Mouse (Mus musculus) cerebral cortex, adult 2 months (tissue): ENCODE measurements around the gene Lhx2.

Source experiments
- WGBS: fragments of 180-500 bp; shearing (Covaris S2); methylation state at CpG from one replicate; pipeline ENCODE4 v1.1.7; 2018; 5-methylcytosine and 5-hydroxymethylcytosine counted together

Gene Lhx2

DNA sequence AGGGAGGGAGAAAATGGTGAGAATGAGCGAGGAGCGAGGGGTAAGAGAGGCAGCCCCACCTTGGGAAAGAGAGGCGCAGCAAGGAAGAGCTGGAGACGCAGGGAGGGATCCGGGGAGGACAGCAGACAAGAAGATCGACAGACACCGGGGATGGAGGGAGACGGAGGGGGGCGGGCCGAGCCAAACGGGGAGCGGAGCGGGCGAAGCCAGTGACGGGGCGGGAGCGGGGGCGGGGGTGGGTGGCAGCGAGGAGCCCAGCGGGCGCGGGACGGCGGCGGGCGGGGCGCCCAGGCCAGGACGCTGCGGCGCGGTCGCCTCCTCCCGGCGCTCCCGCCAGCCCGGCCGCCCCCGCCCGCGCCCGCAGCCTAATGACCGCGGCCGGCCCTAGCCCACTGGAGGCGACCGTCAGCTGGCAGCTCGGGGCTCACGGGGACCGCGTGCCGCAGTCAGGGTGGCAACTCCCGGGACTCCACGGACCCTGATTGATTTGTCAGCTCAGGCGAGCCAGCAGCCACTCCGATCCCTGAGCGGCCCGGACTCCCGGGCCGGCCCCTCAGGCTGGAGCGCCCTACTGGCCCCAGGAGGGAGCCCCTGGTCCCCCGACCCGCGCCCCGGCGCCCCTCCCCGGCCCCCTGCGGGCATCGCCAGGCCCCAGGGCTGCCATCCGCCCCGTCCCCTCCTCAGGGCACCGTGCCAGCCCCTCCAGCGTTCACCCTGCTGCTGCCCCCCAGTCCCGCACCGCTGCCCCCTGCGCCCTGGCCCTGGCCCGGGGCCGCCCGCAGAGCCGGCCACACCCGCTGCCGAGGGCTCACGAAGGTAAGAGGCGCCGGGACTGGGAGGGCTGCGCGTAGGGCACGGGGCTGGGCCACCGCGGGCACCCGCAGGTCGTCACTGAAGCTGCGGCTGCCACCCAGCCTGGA is at the start of gene Lhx2:
Gene Lhx2, plus strand, starts transcription at position 292 of the 920 bp plus-strand sequence.
- WGBS: 1% methylated on average over 79 of the region's 92 CpGs

DNA sequence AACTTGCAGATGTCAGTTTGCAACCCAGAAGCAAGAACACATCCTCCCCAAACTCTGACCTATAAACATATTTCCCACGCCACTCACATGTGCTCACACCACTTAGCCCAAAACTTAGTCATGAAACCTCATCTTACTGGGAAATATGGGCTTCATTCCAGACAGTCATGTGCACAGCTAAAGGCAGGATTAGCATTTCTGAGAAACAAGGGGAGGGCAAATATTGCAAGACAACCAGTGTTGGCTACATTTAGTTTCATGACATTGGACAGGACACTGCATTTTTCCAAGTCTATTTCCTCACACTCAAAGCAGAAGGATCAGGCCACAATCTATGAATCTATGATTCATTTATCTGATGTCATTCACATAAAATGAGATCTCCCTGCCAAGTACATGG is 47.6 kb upstream of the Lhx2 start:
- WGBS: 90% methylated on average over 1 of the region's 1 CpGs

DNA sequence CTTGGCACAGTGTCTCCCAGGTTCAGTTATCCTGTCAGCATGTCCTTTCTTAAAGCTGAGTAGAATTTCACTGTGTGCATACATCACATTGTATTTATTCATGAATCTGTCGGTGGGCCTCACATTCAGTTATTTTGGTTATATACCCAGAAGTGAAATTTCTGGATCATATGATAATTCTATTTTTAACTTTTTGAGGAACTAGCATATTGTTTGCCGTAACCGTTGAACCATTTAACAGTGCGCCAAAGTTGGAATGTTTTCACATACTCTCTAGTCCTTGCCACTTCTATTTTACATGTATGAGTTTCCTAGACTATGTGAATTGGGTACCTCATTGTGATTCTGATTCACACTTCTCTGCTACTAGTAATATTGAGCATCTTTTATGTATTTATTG is 43.1 kb upstream of the Lhx2 start:
- 80% methylated on average over 4 of the region's 4 CpGs for WGBS

DNA sequence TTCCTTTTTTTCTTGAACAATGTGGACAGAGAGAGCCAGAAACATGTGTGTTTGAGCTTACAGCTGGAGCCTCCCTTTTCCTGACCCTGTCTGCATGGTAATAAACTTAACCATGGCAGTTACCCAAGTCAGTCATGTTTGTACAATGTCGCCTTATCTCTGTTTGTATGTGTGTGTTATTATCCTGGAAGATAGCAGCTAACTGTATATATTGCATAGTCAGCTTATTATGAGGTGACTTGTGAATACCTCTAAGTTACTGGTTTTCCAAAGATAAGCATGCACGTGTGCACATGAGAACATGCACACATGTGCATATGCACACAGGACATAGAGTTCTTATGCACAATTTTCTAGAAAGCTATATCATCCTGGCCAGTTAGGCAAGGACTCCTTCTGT is 38.1 kb upstream of the Lhx2 start:
- WGBS: 95% methylated on average over 2 of the region's 2 CpGs

GRCm38 (mm10) chr2:38305152-38305551 is 33.9 kb upstream of the Lhx2 start:
- 94% methylated on average over 1 of the region's 1 CpGs for WGBS

GRCm38 (mm10) chr2:38312921-38313320 is 26.2 kb upstream of the Lhx2 start:
- 62% methylated on average over 3 of the region's 3 CpGs for WGBS

DNA sequence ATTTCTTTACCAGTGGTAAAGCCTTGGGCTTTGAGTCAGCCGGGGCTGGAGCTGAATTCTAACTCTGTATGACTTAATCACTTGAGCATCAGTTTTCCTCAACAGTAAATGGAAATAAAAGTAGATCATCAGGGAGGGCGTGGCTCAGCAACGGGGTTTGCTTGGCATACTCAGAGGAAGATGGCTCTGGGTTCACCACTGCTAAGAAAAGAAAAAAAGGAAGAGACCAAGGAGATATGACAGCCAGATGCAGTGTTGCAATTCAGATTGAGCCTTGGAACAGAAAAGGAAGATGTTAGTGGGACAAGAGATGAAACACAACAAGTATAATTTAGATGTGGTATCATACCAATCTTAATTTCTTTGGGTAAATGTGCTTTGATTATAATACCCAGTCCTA is 25.7 kb upstream of the Lhx2 start:
- 48% methylated on average over 3 of the region's 3 CpGs for WGBS

- 76% methylated on average over 11 of the region's 11 CpGs for WGBS
Measured at GRCm38 (mm10) chr2:38319086-38319485, 20.0 kb upstream of the Lhx2 start.

GRCm38 (mm10) chr2:38320911-38321310 is 18.2 kb upstream of the Lhx2 start:
- WGBS: 70% methylated on average over 4 of the region's 4 CpGs

- WGBS: 44% methylated on average over 8 of the region's 8 CpGs
Measured at GRCm38 (mm10) chr2:38323380-38323779, 15.7 kb upstream of the Lhx2 start.

DNA sequence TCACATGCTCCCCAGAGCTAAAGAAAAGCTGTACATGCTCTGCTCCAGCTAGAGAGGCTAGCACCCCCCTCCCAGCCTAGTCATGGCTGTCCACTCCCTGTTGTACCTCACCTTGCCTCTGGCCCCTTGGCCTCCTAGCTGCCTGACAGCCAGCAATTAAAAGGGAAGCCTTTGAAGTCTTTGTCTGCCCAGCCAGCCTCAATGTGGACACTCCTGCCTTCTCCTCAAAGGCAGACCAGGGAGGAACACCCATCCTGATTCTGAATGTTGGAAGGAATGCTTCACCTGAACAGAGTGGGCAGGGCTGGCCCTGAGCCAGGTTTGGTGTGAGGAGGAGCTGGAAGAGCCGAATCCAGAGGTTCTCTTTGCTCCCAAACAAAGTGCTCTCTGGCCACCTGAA is 12.4 kb upstream of the Lhx2 start:
- WGBS: 85% methylated on average over 1 of the region's 1 CpGs

DNA sequence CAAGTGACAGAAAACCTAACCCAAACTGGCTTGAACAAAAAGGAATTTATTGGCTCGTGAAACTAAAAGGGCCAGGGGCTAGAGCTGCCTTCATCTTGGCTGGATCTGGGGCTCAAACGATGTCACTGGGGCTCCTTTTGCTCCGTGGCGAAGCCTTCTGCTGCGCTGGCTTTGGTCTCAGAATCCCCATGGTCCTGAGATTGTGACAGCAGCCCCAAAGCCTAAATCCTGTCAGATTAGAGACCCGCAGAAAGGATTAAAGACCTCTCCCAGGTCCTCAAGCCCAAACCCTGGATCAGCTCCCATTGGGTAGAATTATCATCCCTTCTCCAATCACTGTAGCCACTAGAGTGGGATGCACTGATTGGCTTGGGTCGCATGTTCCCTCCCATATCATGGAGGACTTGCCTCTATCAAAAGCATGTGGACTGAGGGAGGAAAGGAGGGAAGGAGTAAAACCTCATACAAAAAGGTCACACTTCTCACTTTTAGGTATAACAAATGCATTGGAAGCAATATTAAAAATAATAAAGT is 5.4 kb upstream of the Lhx2 start:
- WGBS: 69% methylated on average over 7 of the region's 7 CpGs

DNA sequence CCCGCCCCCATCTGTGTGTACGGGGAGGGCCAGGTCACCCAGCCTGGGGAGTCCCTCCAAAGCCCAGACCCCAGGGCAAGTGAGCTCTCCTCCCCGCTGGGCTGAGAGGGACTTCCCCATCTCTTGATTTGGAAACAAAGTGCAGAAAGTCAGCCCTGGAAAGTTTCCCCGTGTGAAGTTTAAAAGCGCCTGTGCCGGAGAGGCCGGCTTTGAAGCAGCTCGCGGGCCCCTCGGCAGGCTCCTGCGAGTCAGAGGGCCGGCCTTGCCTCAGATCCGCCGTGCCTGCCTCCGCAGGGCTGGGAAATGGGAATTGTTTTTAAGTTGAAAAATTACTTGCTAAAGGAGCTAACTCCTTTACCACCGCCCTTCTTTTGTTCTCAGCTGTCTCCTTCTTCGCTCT is 2.5 kb upstream of the Lhx2 start:
- WGBS: 45% methylated on average over 17 of the region's 17 CpGs

DNA sequence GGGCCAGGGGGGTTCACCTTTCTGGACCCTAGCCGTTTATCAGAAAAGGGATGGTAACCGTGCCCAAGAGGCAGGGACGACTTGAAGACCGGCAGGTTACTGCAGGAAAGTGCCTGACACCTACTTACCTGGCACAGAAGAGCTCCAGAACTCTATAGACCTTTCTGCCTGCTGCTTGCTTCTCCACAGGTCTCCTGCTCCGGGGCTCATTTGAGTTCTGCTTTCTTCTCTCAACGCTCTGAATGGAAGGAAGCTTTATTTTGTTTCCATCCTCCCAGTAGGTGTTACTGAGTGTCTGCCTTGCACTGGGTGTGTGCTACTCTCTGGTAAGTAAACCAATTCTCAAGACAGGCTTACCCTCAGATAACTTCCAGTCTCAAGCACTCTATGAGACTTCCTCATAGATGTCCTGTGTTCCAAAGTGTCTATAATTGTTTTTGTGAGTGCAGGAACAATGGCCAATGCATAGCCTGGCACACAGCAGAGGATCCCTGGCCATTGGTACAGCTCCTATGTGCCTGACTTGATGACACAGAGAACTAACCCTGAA is 1.9 kb upstream of the Lhx2 start:
- WGBS: 53% methylated on average over 6 of the region's 6 CpGs

DNA sequence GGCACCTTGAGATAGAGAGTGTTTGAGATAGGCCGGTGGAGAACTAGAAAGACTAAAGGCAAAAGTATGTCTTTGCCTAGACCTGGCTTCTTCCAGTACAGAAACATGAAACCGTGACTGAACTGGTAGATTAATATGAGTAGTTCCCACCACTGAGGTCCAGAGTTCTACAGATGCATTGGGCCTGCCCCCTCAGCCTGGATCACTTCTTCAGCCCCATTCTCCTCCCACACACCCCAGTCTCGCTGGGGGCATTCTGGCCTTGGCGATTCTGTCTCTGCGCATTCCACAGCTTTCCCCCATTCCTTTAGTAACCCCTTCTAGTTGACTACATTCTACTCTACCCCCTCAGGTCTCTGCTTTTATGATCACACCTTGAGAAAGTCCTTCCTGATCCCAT is 1.4 kb upstream of the Lhx2 start:
- 90% methylated on average over 5 of the region's 5 CpGs for WGBS

GRCm38 (mm10) chr2:38338348-38338932 is 641 bp upstream of the Lhx2 start:
- 41% methylated on average over 5 of the region's 5 CpGs for WGBS

- WGBS: 21% methylated on average over 9 of the region's 9 CpGs
Measured at GRCm38 (mm10) chr2:38339910-38340625, 987 bp downstream of the Lhx2 start.

GRCm38 (mm10) chr2:38340626-38341200 is 1.6 kb downstream of the Lhx2 start:
- 28% methylated on average over 10 of the region's 10 CpGs for WGBS

DNA sequence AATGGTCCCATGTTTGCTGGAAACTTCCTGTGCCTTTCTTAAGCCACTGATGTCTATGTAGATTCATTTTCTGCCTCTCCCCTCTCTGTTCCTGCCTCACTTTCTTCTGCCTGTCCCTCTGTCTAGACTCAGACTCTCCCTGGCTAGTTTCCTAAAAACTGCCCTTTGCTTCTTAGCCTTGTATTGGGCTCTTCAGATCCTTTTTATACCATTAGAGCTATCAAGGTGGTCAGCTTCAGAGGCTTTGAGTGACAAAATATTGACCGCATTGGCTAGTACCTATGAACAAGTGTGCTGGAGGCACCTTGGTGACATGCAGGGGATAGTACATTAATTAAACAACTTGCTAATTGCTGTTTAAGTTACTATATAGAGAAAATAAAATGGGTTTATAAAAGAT is 4.5 kb downstream of the Lhx2 start:
- WGBS: 68% methylated on average over 1 of the region's 1 CpGs

DNA sequence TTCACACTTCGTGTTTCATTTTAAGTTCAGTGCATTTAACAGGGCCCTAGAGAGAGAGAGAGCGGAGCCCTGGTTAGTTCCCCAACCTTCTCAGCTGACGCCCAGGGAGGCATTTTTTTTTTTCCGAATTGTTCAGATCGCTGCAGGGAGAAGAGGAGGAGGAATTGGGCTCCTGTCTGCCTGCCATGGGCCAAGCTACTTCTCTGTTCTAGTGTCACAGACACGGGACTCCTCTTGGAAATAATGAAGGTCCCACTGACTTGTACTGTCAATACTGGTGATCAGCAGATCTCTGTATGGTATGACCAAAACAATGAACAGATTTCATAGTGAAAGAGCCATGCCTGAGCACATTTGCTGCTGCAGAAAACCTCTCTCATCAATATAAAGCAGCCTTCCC is 7.3 kb downstream of the Lhx2 start:
- 55% methylated on average over 6 of the region's 6 CpGs for WGBS

DNA sequence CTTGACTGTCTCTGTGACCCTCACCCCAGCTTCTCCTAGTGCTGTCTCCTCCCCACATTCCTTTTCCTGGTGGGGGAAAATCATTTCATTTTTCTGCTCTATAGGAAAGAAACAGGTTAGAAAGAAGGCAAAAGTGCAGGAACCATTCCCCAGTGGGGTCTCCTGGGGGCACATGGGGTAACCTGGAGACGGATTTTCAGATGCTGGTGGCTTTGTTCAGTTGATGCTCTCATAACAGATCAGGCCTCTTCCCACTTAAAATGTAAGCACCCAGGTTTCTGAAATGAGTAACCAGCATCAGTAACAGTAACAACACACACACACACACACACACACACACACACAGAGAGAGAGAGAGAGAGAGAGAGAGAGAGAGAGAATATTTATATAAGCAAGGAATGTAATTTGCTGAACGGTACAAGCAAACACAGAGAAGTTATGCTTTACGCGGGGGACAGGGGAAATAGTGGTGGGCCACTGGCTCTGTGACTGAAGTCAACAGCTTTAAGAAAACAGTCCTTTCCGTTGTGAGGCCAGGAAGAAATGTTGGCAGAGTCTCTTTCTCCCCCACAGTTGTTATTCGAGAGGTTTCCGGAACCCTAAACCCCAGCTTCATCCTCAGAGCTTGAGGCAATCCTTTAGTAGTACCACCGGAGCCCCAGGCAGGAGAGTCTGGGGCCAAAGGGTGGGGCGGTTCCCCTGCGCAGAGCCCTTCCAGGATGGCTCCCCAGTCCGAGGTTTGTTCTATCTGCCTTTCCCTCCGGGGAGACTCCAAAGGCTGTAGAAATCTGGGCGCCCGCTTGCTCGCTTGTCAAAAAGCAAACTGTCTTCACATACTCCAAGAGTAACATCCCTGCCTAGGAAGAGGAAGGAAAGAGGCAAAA is 8.0 kb downstream of the Lhx2 start:
- 28% methylated on average over 15 of the region's 15 CpGs for WGBS
